Mouse (Mus musculus) CH12.LX (cell line): ENCODE data around the gene Nrp2.

ENCODE experiments used
- CTCF ChIP-seq, 2 experiments: IDR thresholded peaks in 1 of 2; conservative IDR thresholded peaks in 1 of 2; 2 replicates each; pipeline ENCODE4 v1.5.1; 2011 to 2012; ENCODE audit warnings: low read depth in 2 of 2, low read length in 2 of 2, improper control_type of control experiment in 1 of 2, inconsistent platforms in 1 of 2, mild to moderate bottlenecking in 1 of 2, moderate library complexity in 1 of 2
- GABPA ChIP-seq: IDR thresholded peaks from 2 replicates; pipeline ENCODE4 v1.6.1; 2012; ENCODE audit warnings: low read depth, low read length, improper control_type of control experiment, inconsistent platforms; ENCODE audit not compliant: insufficient replicate concordance
- MAFK ChIP-seq: IDR thresholded peaks from 2 replicates; pipeline ENCODE4 v1.6.1; 2011; ENCODE audit warnings: low read length, improper control_type of control experiment; ENCODE audit not compliant: insufficient replicate concordance
- RAD21 ChIP-seq: IDR thresholded peaks from 2 replicates; pipeline ENCODE4 v1.6.1; 2011; ENCODE audit warnings: low read depth, mild to moderate bottlenecking, low read length, improper control_type of control experiment, moderate library complexity
- RCOR1 ChIP-seq: conservative IDR thresholded peaks from 2 replicates; pipeline ENCODE4 v1.6.1; 2012; ENCODE audit warnings: low read depth, mild to moderate bottlenecking, inconsistent platforms, low read length, improper control_type of control experiment
- USF1 ChIP-seq: IDR thresholded peaks from 2 replicates; pipeline ENCODE4 v1.6.1; 2014; ENCODE audit warnings: low read depth, mild to moderate bottlenecking, inconsistent platforms, low read length, improper control_type of control experiment
- ZC3H11A ChIP-seq: IDR thresholded peaks from 2 replicates; pipeline ENCODE4 v1.6.1; 2012; ENCODE audit warnings: low read depth, mild to moderate bottlenecking, inconsistent platforms, low read length, improper control_type of control experiment
- ZNF384 ChIP-seq: IDR thresholded peaks from 2 replicates; pipeline ENCODE4 v1.6.1; 2012; ENCODE audit warnings: low read depth, low read length, improper control_type of control experiment, inconsistent platforms

GRCm38 (mm10) chr1:62777320-62778235, 74.5 kb downstream of the Nrp2 start:
- TF ChIP-seq GABPA (no peak), RAD21 (no peak), CTCF (conservative IDR thresholded peaks at IDR 0.05 in 1 of 2, IDR thresholded peaks at IDR 0.05 in 1 of 2; ENCODE audit: low read depth in 2 of 2, low read length in 2 of 2) (no peak), ZNF384 (no peak), RCOR1 (no peak), MAFK (no peak), ZC3H11A (no peak), USF1 (no peak)
